Mouse (Mus musculus): ENCODE data around the gene Evc2.

Evc2 gene

DNA sequence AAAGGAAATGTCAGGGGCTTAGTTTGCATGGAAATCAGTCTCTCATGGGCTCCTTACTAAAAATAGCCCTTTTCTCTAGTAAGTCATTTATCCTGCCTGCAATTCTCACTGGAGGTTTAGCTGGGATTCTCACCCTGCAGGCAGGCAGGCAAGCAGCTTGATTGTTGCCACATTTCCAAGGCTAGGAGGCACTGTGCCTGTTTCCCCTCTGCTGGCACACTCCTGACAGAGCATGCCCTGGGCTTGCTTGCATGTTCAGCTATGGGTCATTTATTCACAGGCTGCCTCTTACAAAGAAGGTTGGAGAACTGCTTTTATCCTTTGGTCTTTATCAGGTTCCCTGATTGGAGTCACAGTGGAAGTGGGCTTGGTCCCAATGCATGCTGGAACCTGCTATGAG, 27.5 kb downstream of the Evc2 start:
- no peak for ATAC-seq (ENCODE audit: low TSS enrichment)

DNA sequence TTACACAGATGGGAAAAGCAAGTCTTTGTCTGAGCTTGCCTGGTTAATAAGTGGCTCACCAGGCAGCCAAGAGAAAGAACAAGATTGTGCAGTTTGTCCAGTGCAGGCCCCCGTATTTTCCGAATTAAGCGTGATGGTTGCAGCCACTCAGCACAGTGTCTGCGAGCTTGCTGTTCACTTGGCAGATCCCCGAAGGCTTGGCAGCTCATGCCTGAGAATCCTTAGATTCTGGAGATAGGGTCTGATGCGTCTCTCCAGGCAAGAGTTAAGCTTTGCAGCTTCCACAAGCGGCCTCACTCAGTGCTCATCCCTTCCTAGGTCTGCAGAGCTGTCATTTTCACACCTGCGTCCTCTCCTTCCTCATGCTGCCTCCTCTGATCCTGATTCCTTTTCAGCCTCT, 30.5 kb downstream of the Evc2 start:
- ATAC-seq (ENCODE audit: low TSS enrichment): peak; percentile 34; the same call in 1 of the 2 replicates

GRCm38 (mm10) chr5:37377376-37377775, 39.1 kb downstream of the Evc2 start:
- no peak for ATAC-seq (ENCODE audit: low TSS enrichment)

GRCm38 (mm10) chr5:37380641-37381040, 42.3 kb downstream of the Evc2 start:
- 0 out of 2 replicates have a peak, but pooled peaks have one; percentile 38 for ATAC-seq (ENCODE audit: low TSS enrichment)

GRCm38 (mm10) chr5:37383570-37383969, 45.3 kb downstream of the Evc2 start:
- ATAC-seq (ENCODE audit: low TSS enrichment): no peak

- ATAC-seq (ENCODE audit: low TSS enrichment): no peak
Measured at GRCm38 (mm10) chr5:37388646-37389045, 50.3 kb downstream of the Evc2 start.

GRCm38 (mm10) chr5:37389808-37390495, 51.7 kb downstream of the Evc2 start:
- no peak for ATAC-seq (ENCODE audit: low TSS enrichment)

DNA sequence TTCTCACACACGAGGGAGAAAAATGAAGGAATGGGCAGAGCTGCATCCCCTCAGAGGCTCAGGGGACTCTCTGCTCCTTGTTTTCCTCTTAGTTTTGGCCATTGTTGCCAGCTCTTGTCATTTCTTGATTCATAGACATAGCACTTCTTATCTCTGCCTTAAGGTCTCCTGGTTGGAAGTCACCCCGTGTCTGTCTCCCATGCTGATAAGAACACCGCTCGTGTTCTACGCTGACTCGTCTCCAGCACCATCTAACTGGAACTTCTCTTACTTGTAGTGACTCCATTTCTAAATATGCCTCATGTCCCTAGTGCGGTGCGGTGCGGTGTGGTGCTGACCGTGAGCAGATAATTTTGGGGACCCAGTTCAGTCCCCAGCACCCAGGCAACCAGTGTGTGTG, 52.6 kb downstream of the Evc2 start:
- no peak for ATAC-seq (ENCODE audit: low TSS enrichment)

DNA sequence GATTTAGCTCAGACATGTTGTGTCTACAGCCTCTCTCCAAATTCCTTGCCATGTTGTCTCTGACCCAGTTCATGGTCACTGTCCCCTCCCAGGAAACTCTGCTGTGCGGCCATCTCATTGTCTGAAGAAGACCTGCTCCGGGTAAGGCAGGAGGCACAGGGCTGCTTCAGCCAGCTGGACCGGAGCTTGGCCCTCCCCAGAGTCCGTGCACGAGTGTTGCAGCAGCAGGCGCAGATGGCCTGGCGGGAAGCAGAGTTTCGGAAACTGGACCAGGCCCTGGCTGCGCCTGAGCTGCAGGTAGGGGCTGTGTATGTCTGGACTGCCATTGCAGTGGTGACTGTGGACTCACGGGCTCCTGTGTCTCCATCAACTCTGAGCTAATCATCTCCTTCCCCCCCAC, 53.6 kb downstream of the Evc2 start:
- no peak for ATAC-seq (ENCODE audit: low TSS enrichment)

GRCm38 (mm10) chr5:37395172-37396030, 57.1 kb downstream of the Evc2 start:
- ATAC-seq (ENCODE audit: low TSS enrichment): no peak

- ATAC-seq (ENCODE audit: low TSS enrichment): no peak
Measured at GRCm38 (mm10) chr5:37419028-37419427, 80.7 kb downstream of the Evc2 start.

DNA sequence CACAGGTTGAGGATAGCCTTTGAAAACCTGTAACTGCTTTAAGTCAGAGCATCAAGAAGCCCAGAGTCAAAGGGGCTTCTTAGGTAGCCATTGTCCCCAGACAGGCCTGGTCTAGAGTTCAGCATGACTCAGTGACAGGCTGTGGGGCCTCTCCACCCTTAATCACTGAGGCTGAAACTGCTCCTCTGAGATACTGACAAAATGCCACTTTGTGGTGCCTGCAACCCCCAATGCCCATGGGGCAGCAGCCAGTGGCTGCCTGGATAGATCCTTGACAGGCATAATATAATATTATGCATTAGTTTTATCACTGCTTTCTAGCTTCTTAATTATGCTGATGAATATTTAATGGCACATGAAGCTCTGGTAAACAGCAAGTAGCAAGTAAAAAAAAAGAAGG, 88.9 kb downstream of the Evc2 start:
- ATAC-seq (ENCODE audit: low TSS enrichment): no peak

DNA sequence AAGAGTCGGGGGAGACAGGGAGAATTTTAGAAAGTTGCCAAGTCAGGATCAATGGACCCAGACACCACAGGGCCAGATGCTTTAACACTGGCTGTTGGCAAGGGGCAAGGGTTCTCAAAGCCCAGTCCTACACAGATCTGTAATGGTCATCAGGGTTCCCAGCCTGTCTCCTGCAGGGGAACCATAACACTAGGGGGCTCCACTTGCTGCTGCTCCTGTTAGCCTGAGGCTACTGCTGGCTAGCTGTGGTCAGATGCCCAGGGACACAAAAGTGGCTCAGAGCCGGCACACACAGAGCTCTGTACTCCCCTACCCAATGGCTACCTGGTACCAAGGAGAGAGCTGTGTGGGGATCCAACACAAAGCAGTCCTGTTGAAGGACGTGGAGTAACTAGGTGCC, 97.1 kb downstream of the Evc2 start:
- no peak for ATAC-seq (ENCODE audit: low TSS enrichment)

DNA sequence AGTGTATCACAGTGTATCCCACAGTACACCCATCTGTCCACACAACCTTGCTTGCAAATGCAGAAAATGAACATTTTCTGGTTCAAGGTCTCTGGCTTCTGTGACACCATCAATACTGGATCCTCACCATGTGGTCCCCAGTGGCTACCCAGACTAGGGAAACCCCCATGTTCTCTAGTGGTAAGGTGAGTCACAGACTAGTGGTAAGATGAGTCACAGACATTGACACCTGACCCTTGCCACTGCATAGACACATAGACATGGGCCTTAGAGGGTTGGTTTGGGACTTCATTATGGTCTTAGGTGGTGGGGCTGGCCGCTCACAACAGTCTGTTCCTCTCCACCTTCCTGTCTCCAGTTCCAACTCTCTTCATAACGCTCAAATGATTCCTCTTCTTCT, 104.5 kb downstream of the Evc2 start:
- ATAC-seq (ENCODE audit: low TSS enrichment): no peak

GRCm38 (mm10) chr5:37447546-37447945, 109.2 kb downstream of the Evc2 start:
- ATAC-seq (ENCODE audit: low TSS enrichment): no peak

- no peak for ATAC-seq (ENCODE audit: low TSS enrichment)
Measured at GRCm38 (mm10) chr5:37456590-37456989, 118.3 kb downstream of the Evc2 start.

DNA sequence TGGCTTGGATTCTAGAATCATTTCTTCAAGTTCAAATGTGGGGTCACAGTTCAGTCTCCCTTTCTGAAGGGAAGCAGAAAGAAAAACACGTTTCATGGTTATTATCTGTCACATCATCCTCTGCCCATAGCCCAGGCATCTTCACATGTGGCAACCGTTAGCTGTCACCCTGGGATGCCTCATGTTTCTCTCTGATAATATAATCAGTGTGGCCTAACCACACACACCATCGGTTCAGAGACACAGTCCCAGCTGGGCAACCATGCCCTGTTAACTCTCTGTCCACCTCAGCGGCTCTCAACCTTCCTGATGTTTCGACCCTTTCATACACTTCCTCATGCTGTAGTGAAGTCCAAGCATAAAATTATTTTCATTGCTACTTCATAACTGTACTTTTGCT, 118.9 kb downstream of the Evc2 start:
- ATAC-seq (ENCODE audit: low TSS enrichment): no peak

- no peak for ATAC-seq (ENCODE audit: low TSS enrichment)
Measured at GRCm38 (mm10) chr5:37457831-37458230, 119.5 kb downstream of the Evc2 start.

GRCm38 (mm10) chr5:37458236-37458635, 119.9 kb downstream of the Evc2 start:
- ATAC-seq (ENCODE audit: low TSS enrichment): no peak

DNA sequence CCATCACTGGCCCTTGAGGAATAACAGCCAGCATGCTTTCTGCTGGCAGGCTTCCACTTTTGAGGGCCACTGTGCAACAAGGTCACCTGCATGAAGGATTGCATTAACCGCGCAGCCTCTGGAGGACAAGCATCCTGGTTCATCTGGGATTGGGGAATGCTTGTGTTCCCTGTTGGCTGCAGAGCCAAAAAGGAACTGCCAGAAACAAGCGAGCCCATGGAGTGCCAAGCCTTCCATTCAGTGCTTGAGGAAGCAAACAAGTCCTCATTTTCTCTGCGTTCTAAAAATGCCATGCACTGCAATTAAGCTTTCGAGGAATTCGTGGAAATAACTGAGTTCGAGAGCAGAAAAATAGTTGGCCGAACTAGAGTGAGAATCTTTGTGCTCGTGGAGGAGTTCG, 127.2 kb downstream of the Evc2 start:
- ATAC-seq (ENCODE audit: low TSS enrichment): peak; percentile 74

GRCm38 (mm10) chr5:37467646-37468045, 129.3 kb downstream of the Evc2 start:
- ATAC-seq (ENCODE audit: low TSS enrichment): no peak

- no peak for ATAC-seq (ENCODE audit: low TSS enrichment)
Measured at GRCm38 (mm10) chr5:37469031-37469430, 130.7 kb downstream of the Evc2 start.

GRCm38 (mm10) chr5:37471584-37471983, 133.3 kb downstream of the Evc2 start:
- ATAC-seq (ENCODE audit: low TSS enrichment): no peak
